Mouse (Mus musculus) kidney, embryonic 14.5 days (tissue): ENCODE data around the gene Abcb1a. TPM values are rescaled to one million over a fixed set of nuclear protein-coding genes. Genes with fewer than 3 reads are reported as not detected.

Experiments used
- ATAC-seq: fragments of 200-750 bp; cut with Nextera tagmentation; 2 replicates; pipeline ENCODE4 v1.8.0; 2017; ENCODE audit warnings: moderate number of reproducible peaks, mild to moderate bottlenecking, moderate TSS enrichment, moderate library complexity; ENCODE audit not compliant: low FRiP score, low TSS enrichment
- H3K27ac ChIP-seq: fragments of 300-500 bp; sonication (generic); 2 replicates; pipeline ENCODE4 v1.5.1; 2014; ENCODE audit warnings: low read depth, mild to moderate bottlenecking, low read length, moderate library complexity, mixed read lengths
- H3K27me3 ChIP-seq: fragments of 300-500 bp; sonication (generic); 2 replicates; pipeline ENCODE4 v1.6.1; 2014; ENCODE audit warnings: mild to moderate bottlenecking, low read length; ENCODE audit not compliant: control insufficient read depth, insufficient read depth
- H3K36me3 ChIP-seq: fragments of 300-500 bp; sonication (generic); 2 replicates; pipeline ENCODE4 v1.6.1; 2014; ENCODE audit warnings: low read length, mixed read lengths; ENCODE audit not compliant: control insufficient read depth, insufficient read depth
- H3K4me1 ChIP-seq: fragments of 300-500 bp; sonication (generic); 2 replicates; pipeline ENCODE4 v1.6.1; 2014; ENCODE audit warnings: low read length, mixed read lengths; ENCODE audit not compliant: control insufficient read depth, insufficient read depth
- H3K4me2 ChIP-seq: fragments of 300-500 bp; sonication (generic); replicated peaks from 2 replicates; pipeline ENCODE4 v1.6.1; 2014; ENCODE audit warnings: low read depth, mild to moderate bottlenecking, low read length
- H3K4me3 ChIP-seq: fragments of 300-500 bp; sonication (generic); 2 replicates; pipeline ENCODE4 v1.5.1; 2014; ENCODE audit warnings: mild to moderate bottlenecking, low read length
- H3K9ac ChIP-seq: fragments of 300-500 bp; sonication (generic); 2 replicates; pipeline ENCODE4 v1.6.1; 2014; ENCODE audit warnings: low read depth, mild to moderate bottlenecking, low read length, moderate library complexity
- H3K9me3 ChIP-seq: fragments of 300-500 bp; sonication (generic); 2 replicates; pipeline ENCODE4 v1.6.1; 2016; ENCODE audit warnings: low read length; ENCODE audit not compliant: control insufficient read depth
- WGBS: fragments of 180-500 bp; shearing (Covaris S2); extraction: QIAGEN DNeasy Blood & Tissue Kit; methylation state at CpG from one replicate; pipeline ENCODE4 v1.1.7; 2014; 5-methylcytosine and 5-hydroxymethylcytosine counted together
- polyA plus RNA-seq: library from polyadenylated mRNA; unstranded; fragments of >200 nt; fragmentation: Nextera tagmentation; extraction: Ambion mirVana; gene quantifications from 2 replicates; pipeline ENCODE4 v1.2.1, GENCODE M21; 2014

Gene Abcb1a
- polyA plus RNA-seq, 1 experiment from 2014 or later, result 0.46 TPM

DNA sequence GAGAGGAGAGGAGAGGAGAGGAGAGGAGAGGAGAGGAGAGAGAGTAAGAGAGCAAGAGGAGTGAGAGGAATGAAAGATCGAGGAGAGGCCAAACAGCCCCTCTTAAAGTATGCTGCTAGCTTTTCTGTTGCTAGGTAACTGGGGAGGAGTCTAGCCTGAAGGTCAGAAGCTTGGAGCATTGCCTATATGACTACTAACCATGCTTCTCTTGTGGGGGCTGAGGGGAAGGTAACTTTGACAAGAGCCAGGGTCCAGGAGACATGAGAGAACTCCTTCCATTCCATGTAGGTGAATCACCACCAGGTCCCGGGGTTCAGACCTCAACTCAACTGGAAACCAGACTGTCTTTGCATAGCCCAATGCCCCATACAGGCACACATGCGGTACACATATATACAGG lies 113.0 kb downstream of the Abcb1a start:
- no peaks in the 10 kb centered on the region for H3K4me1 ChIP-seq
- no peak overlapping the region for H3K9ac ChIP-seq
- 69% methylated on average over 3 of the region's 3 CpGs for WGBS
- no peaks in the 10 kb centered on the region for H3K36me3 ChIP-seq
- H3K4me2 ChIP-seq, result no peak overlapping the region
- no peak overlapping the region for H3K27ac ChIP-seq
- no peak overlapping the region for H3K4me3 ChIP-seq
- H3K27me3 ChIP-seq, result no peaks in the 10 kb centered on the region
- no peak for ATAC-seq
- H3K9me3 ChIP-seq, result no peaks in the 10 kb centered on the region

DNA sequence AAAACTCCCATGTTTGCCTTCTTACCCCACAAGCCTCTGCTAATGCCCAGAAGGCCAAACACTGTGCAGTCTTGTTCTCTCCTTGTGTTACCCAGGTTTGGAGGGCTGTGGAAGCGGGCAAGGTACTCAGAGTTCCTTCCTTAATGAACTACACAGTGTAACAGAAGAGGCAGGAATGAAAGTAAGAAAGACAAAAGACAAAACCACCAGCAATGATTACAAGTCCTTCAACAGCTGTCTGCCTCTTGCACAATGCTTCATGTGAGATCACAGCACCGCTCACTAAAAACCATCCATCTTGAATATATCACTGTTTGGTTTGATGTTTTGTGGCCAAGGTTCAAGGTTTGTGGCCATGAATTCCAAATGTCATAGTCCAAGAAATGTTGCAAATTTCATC lies 118.4 kb downstream of the Abcb1a start:
- no peaks in the 10 kb centered on the region for H3K27me3 ChIP-seq
- no peak overlapping the region for H3K4me2 ChIP-seq
- ATAC-seq, result no peak
- H3K4me1 ChIP-seq, result no peaks in the 10 kb centered on the region
- no peak overlapping the region for H3K9ac ChIP-seq
- no peaks in the 10 kb centered on the region for H3K9me3 ChIP-seq
- no peak overlapping the region for H3K4me3 ChIP-seq
- no peak overlapping the region for H3K27ac ChIP-seq
- no peaks in the 10 kb centered on the region for H3K36me3 ChIP-seq
- 84% methylated on average over 2 of the region's 2 CpGs for WGBS

DNA sequence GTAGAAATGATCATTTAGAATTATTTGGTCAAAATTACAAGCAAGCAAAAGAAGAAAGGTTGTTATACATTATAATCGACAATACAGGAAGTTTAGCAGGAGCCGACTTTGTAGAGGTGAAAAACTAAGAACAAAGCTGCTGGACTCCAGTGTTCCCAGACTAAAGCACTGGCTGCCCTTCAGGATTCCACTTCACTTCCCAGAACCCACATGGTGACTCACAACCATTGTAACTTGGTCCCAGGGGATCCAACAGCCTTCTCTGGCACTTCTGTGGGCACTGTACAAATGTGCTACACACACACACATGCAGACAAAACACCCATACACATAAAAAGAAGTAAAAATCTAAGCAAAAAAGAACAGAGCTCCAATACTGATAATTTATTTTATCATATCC lies 118.9 kb downstream of the Abcb1a start:
- Histone ChIP-seq H3K4me3 (no peak overlapping the region), H3K36me3 (no peaks in the 10 kb centered on the region), H3K9ac (no peak overlapping the region), H3K4me2 (no peak overlapping the region), H3K4me1 (no peaks in the 10 kb centered on the region), H3K27me3 (no peaks in the 10 kb centered on the region), H3K9me3 (no peaks in the 10 kb centered on the region), H3K27ac (no peak overlapping the region)
- 82% methylated on average over 2 of the region's 2 CpGs for WGBS
- no peak for ATAC-seq

DNA sequence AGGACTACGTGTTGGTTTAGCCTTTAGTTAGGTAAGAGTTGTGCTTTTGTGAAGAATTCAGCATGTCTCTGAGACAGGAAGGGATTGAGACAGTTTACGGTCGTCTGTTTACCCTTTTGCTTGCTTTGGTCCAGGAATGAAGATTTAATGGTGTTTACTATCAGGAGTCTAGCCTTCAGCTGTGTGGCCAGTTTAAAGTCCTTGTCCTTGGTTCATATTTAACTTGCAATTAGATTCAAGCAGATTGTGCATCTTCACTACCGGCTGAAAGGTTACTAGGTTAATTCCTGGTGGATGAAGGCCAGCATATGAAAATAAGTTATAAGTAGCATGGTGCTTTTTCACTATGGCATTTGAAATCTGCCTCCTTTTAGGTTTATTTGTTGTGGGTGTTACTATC lies 132.4 kb downstream of the Abcb1a start:
- no peak overlapping the region for H3K9ac ChIP-seq
- no peak overlapping the region for H3K27ac ChIP-seq
- no peaks in the 10 kb centered on the region for H3K36me3 ChIP-seq
- no peaks in the 10 kb centered on the region for H3K4me1 ChIP-seq
- H3K27me3 ChIP-seq, result no peaks in the 10 kb centered on the region
- no peaks in the 10 kb centered on the region for H3K9me3 ChIP-seq
- no peak overlapping the region for H3K4me2 ChIP-seq
- WGBS, result 61% methylated on average over 4 of the region's 4 CpGs
- ATAC-seq, result no peak
- H3K4me3 ChIP-seq, result no peak overlapping the region

Other genes starting within 250 kb of the Abcb1a start
- 55.5 and 64.7 TPM in 2 replicates for gene Dbf4, start 237.4 kb upstream of the Abcb1a start, polyA plus RNA-seq
- gene Slc25a40, start 237.2 kb upstream of the Abcb1a start, polyA plus RNA-seq, result 12.4 and 12.6 TPM in 2 replicates
- 2.0 and 3.8 TPM in 2 replicates for gene Rundc3b, start 37.1 kb upstream of the Abcb1a start, polyA plus RNA-seq
- gene Abcb1b, start 138.1 kb downstream of the Abcb1a start, polyA plus RNA-seq, result 1.3 and 1.9 TPM in 2 replicates
- gene Abcb4, start 233.6 kb downstream of the Abcb1a start, polyA plus RNA-seq, result 0.23 TPM in 1 of 2 replicates, not detected in the other